Mouse (Mus musculus) neutrophil, adult 65 days (primary cell): ENCODE results near the gene Aqp11. TPM values are rescaled to one million over a fixed set of nuclear protein-coding genes. Genes with fewer than 3 reads are reported as not detected.

Experiments used
- total RNA-seq: library from RNA; stranded (reverse); gene quantifications from 2 replicates; pipeline ENCODE4 v1.2.4, GENCODE M21; 2023

The Aqp11 gene
- 0.32 TPM in 1 of 2 replicates, not detected in the other for total RNA-seq

GRCm38 (mm10) chr7:97737638-97738456 lies at the start of gene Aqp11:
Aqp11 (minus strand) TSS chr7:97738289.

GRCm38 (mm10) chr7:97696506-97697254 lies 41.4 kb downstream of the Aqp11 start, which contains the start of gene Clns1a:
Clns1a (plus strand) TSS chr7:97696634.

Other genes starting within 250 kb of the Aqp11 start
- 4.0 and 5.4 TPM in 2 replicates for gene Aamdc, start 158.8 kb downstream of the Aqp11 start, total RNA-seq
- gene Rsf1, start 158.4 kb downstream of the Aqp11 start, total RNA-seq: 37.7 and 56.5 TPM in 2 replicates
- gene Clns1a, start 41.7 kb downstream of the Aqp11 start, total RNA-seq: 25.3 and 25.6 TPM in 2 replicates
- 41.2 and 53.3 TPM in 2 replicates for gene Pak1, start 50.3 kb upstream of the Aqp11 start, total RNA-seq
- not detected in 2 replicates for gene Gdpd4, start 181.7 kb upstream of the Aqp11 start, total RNA-seq